Mouse (Mus musculus): ENCODE results near the gene Spast.

- TF ChIP-seq POLR2A (IDR thresholded peaks at IDR 0.05; ENCODE audit: extremely low read depth, insufficient read depth, low read length) (no peak), CTCF (IDR thresholded peaks at IDR 0.05; ENCODE audit: low read depth, low read length) (no peak)
Observed at GRCm38 (mm10) chr17:74290869-74291268, 47.9 kb upstream of the Spast start.

Data from liver, adult 2 months (tissue).